Comparison of ENCODE assay signal across 19 mouse cellular contexts in the genomic region with DNA sequence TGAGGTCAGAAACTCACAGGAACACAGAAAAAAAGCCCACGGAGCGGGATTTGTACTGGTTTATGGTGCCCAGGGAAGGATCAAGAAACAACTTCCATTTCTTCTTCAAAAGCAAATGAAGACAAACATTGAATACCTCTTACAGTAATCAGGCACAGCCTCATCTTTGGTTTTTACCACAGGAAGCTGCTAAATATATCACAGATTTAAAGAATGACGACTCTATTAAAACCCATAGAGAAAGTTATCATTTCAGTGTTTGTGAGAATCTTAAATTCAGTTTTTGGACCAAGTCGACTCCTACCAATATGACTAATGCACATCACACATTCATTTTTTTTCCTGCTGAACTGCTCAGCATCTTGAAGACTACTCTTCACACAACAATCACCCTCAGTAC.
"Had no signal": no experiment of that assay in that cellular context is flagged by ENCODE, and none has a peak within 500 bp of the region (broad histone marks: within the 10 kb centered on the region; RNA-seq: fewer than 3 reads in every experiment).

No protein-coding gene starts in this region.

- H3K4me3 ChIP-seq: midbrain, embryonic 10.5 days; midbrain, embryonic 12.5 days; myocyte; neural tube, embryonic 13.5 days; neural tube, embryonic 15.5 days had no signal

- H3K36me3 ChIP-seq: midbrain, embryonic 10.5 days; midbrain, embryonic 12.5 days; neural tube, embryonic 13.5 days; neural tube, embryonic 15.5 days had no signal

- H3K27ac ChIP-seq: midbrain, embryonic 10.5 days; midbrain, embryonic 12.5 days; neural tube, embryonic 13.5 days; neural tube, embryonic 15.5 days had no signal

- H3K4me1 ChIP-seq: midbrain, embryonic 10.5 days; midbrain, embryonic 12.5 days; neural tube, embryonic 13.5 days; neural tube, embryonic 15.5 days had no signal

- DNase-seq: lung, adult 18-20 months; lung, embryonic 14.5 days; lung, postnatal 10 days; lung, postnatal 4 days; midbrain, embryonic 14.5 days; retina, postnatal 1 day; right cerebral cortex, adult 18-20 months; right cerebral cortex, postnatal 25 days; right cerebral cortex, postnatal 4 days; spleen, adult 18-20 months; thymus, adult 2 months; thymus, postnatal 25 days; thymus, postnatal 4 days had no signal

- ATAC-seq: midbrain, embryonic 16.5 days had no signal

- H3K27me3 ChIP-seq: midbrain, embryonic 12.5 days; neural tube, embryonic 13.5 days; neural tube, embryonic 15.5 days had no signal
